Mouse (Mus musculus) lung, adult 2 months (tissue): ENCODE results near the gene Pcmt1. TPM values are rescaled to one million over a fixed set of nuclear protein-coding genes. Genes with fewer than 3 reads are reported as not detected.

Experiments
- DNase-seq: peaks from one replicate; pipeline ENCODE4 v3.0.0; 2022
- H3K4me1 ChIP-seq: fragments of 200-500 bp; 2 replicates; pipeline ENCODE4 v1.6.1; 2011; ENCODE audit warnings: low read length; ENCODE audit not compliant: control insufficient read depth, insufficient read depth
- H3K4me3 ChIP-seq: fragments of 200-500 bp; replicated peaks from 2 replicates; pipeline ENCODE3; 2011; ENCODE audit warnings: low read depth, mild to moderate bottlenecking, control low read depth, low read length; ENCODE audit errors: extremely low read depth
- CTCF ChIP-seq: fragments of 200-500 bp; IDR thresholded peaks from 2 replicates; pipeline ENCODE4 v1.5.1; 2011; ENCODE audit warnings: mild to moderate bottlenecking, low read length, control low read depth; ENCODE audit not compliant: insufficient read depth
- POLR2A ChIP-seq: fragments of 200-500 bp; IDR thresholded peaks from 2 replicates; pipeline ENCODE4 v1.6.1; 2011; ENCODE audit warnings: low read depth, mild to moderate bottlenecking, control low read depth, low read length, borderline replicate concordance; ENCODE audit errors: extremely low read depth
- WGBS: fragments of 180-500 bp; shearing (Covaris S2); methylation state at CpG from one replicate; pipeline ENCODE4 v1.1.7; 2018; 5-methylcytosine and 5-hydroxymethylcytosine counted together
- polyA plus RNA-seq: library from polyadenylated mRNA; depleted of rRNA; stranded (reverse); fragments of >200 nt; gene quantifications from 2 replicates; pipeline ENCODE4 v1.2.3, GENCODE M21; 2012; rRNA removed

The Pcmt1 gene
- polyA plus RNA-seq, 1 experiment: 25.2 TPM

DNA sequence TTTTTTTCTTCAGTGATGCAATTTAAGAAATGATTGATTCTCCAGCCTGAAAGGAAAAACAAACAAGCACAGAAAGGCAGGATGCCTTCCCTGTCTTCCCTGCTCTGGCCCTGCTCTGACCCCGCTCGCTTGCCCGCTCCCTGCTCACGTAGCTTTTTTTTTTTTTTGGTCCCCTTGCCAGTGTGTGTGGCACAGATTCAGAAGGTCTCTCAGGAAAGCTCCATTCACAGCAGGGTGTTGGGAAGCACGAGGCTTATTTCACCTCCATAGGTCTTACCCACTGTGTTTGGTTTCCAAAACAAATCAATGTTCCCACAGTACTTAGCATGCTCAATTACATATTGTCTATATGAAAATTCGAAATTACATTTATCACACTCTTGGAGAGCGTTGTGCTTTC, 86.1 kb downstream of the Pcmt1 start:
- H3K4me3 ChIP-seq: no peak overlapping the region
- DNase-seq: no peak
- no peak for TF ChIP-seq CTCF
- peaks cover 3% of the 10 kb centered on the region; the same call in 1 of the 2 replicates for H3K4me1 ChIP-seq
- 40% methylated on average over 7 of the region's 7 CpGs for WGBS

DNA sequence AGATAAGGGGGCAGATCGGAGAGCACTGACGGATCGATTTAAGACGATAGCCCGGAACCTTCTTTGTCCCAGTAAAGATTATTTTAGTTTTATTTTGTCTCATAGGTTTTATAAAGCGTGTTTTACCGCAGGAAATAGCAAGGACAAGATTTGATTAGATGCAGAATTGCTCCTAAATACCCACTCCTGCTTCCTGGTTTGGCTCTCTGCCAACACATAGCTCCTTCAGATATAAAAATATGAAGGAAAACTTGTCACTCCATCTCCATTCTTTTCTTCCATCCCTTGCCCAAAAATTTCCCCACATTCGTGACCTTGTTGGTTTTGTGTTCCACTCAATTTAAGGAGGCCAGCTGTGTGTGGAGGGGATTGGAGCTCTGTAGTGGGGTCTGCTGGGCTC, 90.1 kb downstream of the Pcmt1 start:
- no peak for DNase-seq
- peaks cover 3% of the 10 kb centered on the region; the same call in 1 of the 2 replicates for H3K4me1 ChIP-seq
- 9% methylated on average over 8 of the region's 8 CpGs for WGBS
- H3K4me3 ChIP-seq: no peak overlapping the region
- TF ChIP-seq CTCF (no peak), POLR2A (no peak)

DNA sequence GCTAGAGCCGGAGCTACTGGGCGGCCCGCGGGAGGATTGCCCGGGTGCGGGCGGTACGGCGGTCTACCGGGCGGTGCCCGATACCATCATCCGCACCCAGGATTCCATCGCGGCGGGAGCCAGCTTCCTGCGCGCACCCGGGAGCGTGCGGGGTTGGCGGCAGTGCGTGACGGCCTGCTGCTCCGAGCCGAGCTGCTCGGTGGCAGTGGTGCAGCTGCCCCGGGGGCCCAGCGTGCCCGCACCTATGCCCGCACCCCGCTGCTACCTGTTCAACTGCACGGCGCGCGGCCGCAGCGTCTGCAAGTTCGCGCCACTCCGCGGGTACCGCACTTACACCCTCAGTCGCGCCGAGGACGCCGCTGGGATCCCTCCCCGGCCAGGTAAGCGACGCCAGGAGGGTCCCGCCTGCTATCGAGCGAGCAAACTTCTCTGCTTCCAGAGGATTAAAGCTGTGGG, 90.7 kb downstream of the Pcmt1 start:
- Histone ChIP-seq H3K4me3 (peak overlapping the region; percentile 57), H3K4me1 (peaks cover 3% of the 10 kb centered on the region; the same call in 1 of the 2 replicates)
- DNase-seq: no peak
- TF ChIP-seq CTCF (no peak), POLR2A (no peak)
- WGBS: under 1% methylated on average over 54 of the region's 54 CpGs

DNA sequence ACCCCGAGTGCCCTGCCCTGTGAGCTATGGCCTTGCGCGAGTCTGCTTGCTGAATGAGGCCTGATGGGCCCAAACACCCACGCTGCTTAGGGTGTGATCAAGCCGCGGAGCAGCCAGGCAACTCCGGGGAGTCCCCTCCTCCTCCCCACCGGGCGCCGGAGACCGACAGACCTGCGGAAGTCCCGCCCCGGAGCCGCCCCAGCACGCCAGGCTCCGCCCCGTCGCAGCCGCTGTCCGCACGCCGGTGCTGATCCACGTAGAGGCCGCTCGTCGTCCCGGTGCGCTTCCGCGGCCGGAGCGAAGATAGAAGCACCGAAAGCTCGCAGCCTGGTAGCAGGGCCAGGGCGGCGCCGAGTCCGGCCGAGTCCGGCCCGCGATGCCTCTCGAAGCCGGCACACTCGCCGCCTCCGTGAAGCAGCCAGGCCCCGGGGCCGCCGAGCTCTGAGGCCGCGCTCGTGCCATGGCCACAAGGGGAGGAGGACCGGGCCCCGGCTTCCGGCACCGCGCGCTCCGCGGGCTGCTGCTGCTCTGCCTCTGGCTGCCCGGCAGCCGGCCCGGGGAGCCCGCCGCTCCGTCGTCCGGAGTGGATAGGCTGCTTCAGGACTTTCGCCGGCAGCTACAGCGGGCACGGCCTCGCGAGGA, 91.2 kb downstream of the Pcmt1 start, which contains the start of gene Lrp11:
Gene Lrp11, plus strand, starts transcription at position 209 of the 642 bp plus-strand sequence.
- WGBS: under 1% methylated on average over 76 of the region's 76 CpGs
- DNase-seq: peak; percentile 94
- peaks cover 3% of the 10 kb centered on the region; the same call in 1 of the 2 replicates for H3K4me1 ChIP-seq
- H3K4me3 ChIP-seq: peak within 1 kb of the TSS; percentile 62
- TF ChIP-seq CTCF (no peak), POLR2A (peak; percentile 48; the same call in 1 of the 2 replicates)

DNA sequence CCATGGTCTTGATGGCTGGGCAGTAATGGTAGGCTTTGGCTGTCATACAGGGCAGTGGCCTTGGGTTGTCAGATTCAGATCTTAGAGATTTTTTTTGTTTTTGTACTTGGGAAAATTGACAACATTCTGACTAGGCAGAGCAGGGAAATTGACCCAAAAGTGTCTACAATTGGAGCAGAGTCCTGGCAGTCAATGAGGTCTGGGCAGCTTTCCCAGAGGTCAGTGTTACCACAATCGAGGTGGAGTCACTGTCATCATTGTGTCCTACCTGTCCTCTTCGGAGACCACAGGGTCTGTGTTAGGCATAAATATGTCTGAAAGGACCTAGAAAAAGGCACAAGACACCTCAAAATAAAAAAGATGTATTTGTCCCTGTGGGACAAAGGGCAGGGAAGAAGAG, 94.2 kb downstream of the Pcmt1 start:
- no peak for DNase-seq
- TF ChIP-seq POLR2A: no peak
- no peak for TF ChIP-seq CTCF
- WGBS: 35% methylated on average over 2 of the region's 2 CpGs
- peaks cover 3% of the 10 kb centered on the region; the same call in 1 of the 2 replicates for H3K4me1 ChIP-seq
- no peak overlapping the region for H3K4me3 ChIP-seq

DNA sequence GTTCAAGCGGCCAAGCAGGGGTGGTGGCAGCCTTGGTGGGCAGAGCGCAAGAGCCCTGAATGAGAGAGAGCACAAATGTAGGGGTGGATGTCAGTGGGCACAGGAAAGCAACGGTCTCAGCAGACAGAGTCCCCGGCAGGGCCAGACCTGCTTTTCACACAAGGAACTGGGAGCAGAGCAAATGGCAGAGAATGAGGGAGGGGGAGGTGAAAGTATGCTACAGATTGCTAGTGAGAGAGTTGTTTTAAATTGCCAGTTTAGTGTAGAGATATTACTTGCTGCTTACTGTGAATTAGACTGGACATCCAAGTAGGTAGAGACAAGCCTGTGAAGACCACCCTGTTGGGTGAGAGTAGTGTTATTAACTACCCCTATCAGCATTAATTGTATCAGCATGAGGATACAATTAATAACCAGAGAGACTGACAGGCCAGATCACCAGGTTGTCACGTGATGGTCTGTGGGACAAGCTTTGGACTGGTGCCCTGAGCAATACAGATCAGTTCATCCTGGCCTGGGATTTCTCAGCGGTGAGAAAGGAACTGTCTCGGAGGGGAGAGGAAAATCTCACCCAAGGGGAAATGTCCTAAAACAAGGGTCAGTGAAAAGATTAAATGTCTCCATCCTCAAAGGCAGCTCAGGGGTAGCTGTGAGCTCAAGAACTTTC, 97.9 kb downstream of the Pcmt1 start:
- Histone ChIP-seq H3K4me3 (no peak overlapping the region), H3K4me1 (no peaks in the 10 kb centered on the region)
- no peak for DNase-seq
- TF ChIP-seq CTCF (no peak), POLR2A (no peak)
- WGBS: 30% methylated on average over 7 of the region's 7 CpGs

DNA sequence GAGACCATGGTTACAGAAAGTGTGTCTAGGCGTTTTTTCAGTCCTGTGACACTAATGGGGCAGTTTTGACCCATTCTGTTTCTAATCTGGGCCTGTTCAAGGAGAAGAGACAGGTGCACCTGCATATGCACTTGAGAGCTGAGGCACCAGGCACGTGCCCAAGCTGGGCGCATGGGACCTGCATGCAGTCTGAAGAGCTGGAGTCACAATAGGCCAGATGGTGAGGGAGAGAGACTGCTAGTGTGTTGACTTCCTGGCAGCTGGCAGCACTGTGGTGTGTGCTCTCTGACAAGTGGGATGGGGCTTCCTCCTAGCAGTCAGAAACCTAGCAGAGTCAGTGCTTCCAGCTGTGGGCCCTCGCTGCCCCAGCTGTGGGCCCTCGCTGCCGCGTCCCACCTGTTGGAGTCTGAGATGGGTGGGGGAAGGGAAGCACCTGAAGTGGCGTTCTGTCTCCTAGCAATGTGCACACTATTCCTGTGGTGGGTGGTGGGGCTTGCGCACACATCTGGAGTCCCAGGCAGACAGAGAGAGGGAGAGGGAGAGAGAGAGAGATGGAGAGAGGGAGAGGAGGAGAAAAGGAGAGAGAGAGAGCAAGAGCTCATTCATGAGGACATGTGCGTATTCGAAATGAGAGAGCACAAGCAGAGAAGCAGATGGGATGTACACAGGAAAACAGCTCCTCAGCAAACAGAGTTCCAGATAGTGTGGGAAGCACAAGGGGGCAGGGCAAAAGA, 98.6 kb downstream of the Pcmt1 start:
- DNase-seq: no peak
- Histone ChIP-seq H3K4me1 (no peaks in the 10 kb centered on the region), H3K4me3 (no peak overlapping the region)
- 17% methylated on average over 11 of the region's 11 CpGs for WGBS
- no peak for TF ChIP-seq CTCF
- TF ChIP-seq POLR2A: no peak

DNA sequence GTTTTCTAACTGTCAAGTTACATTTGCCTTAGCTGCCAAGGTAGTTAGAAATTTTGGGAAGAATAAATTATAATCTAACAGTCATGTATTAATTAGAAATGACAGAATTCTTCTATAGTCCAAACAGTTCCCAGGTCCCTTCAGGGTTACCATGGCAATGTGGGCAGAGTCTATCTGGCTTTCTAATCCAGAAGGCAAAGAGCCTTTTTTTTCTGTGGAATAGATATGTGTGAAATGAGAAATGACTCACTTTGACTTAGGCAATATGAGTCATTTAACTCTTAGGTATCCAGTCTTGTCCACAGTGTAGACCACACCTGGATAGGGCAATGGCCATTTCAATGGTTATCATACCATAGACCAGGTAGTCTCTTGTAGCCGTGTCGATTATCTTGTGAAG, 99.5 kb downstream of the Pcmt1 start:
- whole genome bisulfite sequencing: 86% methylated on average over 2 of the region's 2 CpGs
- Histone ChIP-seq H3K4me3 (no peak overlapping the region), H3K4me1 (no peaks in the 10 kb centered on the region)
- DNase-seq: no peak
- TF ChIP-seq POLR2A: no peak
- TF ChIP-seq CTCF: no peak

Other genes with a start within 250 kb of the Pcmt1 start
- 0.75 and 0.85 TPM in 2 replicates for gene Ulbp1, start 207.5 kb downstream of the Pcmt1 start, polyA plus RNA-seq
- 4.0 and 7.4 TPM in 2 replicates for gene Lrp11, start 91.3 kb downstream of the Pcmt1 start, polyA plus RNA-seq
- gene Nup43, start 13.6 kb downstream of the Pcmt1 start, polyA plus RNA-seq: 3.0 and 4.3 TPM in 2 replicates
- 10.5 and 13.1 TPM in 2 replicates for gene Lats1, start 78 bp upstream of the Pcmt1 start, polyA plus RNA-seq
- 2.0 and 4.6 TPM in 2 replicates for gene Katna1, start 44.9 kb upstream of the Pcmt1 start, polyA plus RNA-seq
- 34.4 and 36.7 TPM in 2 replicates for gene Ginm1, start 111.7 kb upstream of the Pcmt1 start, polyA plus RNA-seq
- 5.3 and 7.6 TPM in 2 replicates for gene Ppil4, start 111.8 kb upstream of the Pcmt1 start, polyA plus RNA-seq
- 1.8 and 2.3 TPM in 2 replicates for gene Zc3h12d, start 151.3 kb upstream of the Pcmt1 start, polyA plus RNA-seq